Mouse (Mus musculus) common myeloid progenitor, adult 5-6 weeks (primary cell): ENCODE results near the gene Svbp. TPM values are rescaled to one million over a fixed set of nuclear protein-coding genes. Genes with fewer than 3 reads are reported as not detected.
A peak's percentile ranks its signal among the peaks of the same experiment; 100 is the strongest.

Experiments
- ATAC-seq: replicated peaks from 2 replicates; pipeline ENCODE4 v1.8.0; 2016; ENCODE audit warnings: low read depth, mild to moderate bottlenecking, moderate TSS enrichment, inconsistent platforms; ENCODE audit not compliant: poor library complexity, severe bottlenecking
- total RNA-seq: library from RNA; stranded (forward); fragments of 200-1000, 187-1606 nt; gene quantifications from 2 replicates; pipeline ENCODE4 v1.2.3, GENCODE M21; 2017

Gene Svbp
- total RNA-seq, 1 experiment from 2014 or later = 219 TPM

- no peak for ATAC-seq
These were observed 47.5 kb downstream of the Svbp start for GRCm38 (mm10) chr4:119242571-119242970.

- no peak for ATAC-seq
These were observed 49.5 kb downstream of the Svbp start for GRCm38 (mm10) chr4:119244468-119245240.

- ATAC-seq = no peak
These were observed 50.5 kb downstream of the Svbp start for GRCm38 (mm10) chr4:119245556-119245955.

GRCm38 (mm10) chr4:119245961-119246360 is 50.9 kb downstream of the Svbp start:
- ATAC-seq = no peak

GRCm38 (mm10) chr4:119246688-119247225 is 51.7 kb downstream of the Svbp start:
- no peak for ATAC-seq

- ATAC-seq = peak; percentile 90
These were observed 52.5 kb downstream of the Svbp start for GRCm38 (mm10) chr4:119247462-119248235.

GRCm38 (mm10) chr4:119248407-119248965 is 53.4 kb downstream of the Svbp start:
- ATAC-seq = no peak

Other genes starting within 250 kb of the Svbp start
- gene Lao1, start 233.7 kb upstream of the Svbp start, total RNA-seq = not detected in 2 replicates
- 6.1 and 7.9 TPM in 2 replicates for gene Slc2a1, start 86.6 kb upstream of the Svbp start, total RNA-seq
- gene Zfp691, start 21.1 kb upstream of the Svbp start, total RNA-seq = 4.1 and 5.2 TPM in 2 replicates
- gene Ermap, start 5.3 kb upstream of the Svbp start, total RNA-seq = 74.0 and 90.5 TPM in 2 replicates
- 0.59 TPM in 1 of 2 replicates, not detected in the other for gene Tmem269, start 22.9 kb downstream of the Svbp start, total RNA-seq
- 6.9 and 14.6 TPM in 2 replicates for gene AU022252, start 37.4 kb downstream of the Svbp start, total RNA-seq
- gene P3h1, start 37.6 kb downstream of the Svbp start, total RNA-seq = 5.1 and 11.5 TPM in 2 replicates
- gene Cldn19, start 60.1 kb downstream of the Svbp start, total RNA-seq = not detected in 2 replicates
- gene Ybx1, start 99.3 kb downstream of the Svbp start, total RNA-seq = 1,378 and 1,487 TPM in 2 replicates
- 118 and 146 TPM in 2 replicates for gene Ppih, start 125.2 kb downstream of the Svbp start, total RNA-seq
- gene Ccdc30, start 220.2 kb downstream of the Svbp start, total RNA-seq = not detected in 2 replicates
- gene Ppcs, start 227.1 kb downstream of the Svbp start, total RNA-seq = 13.7 and 16.0 TPM in 2 replicates
- gene Zmynd12, start 227.5 kb downstream of the Svbp start, total RNA-seq = not detected in 2 replicates